Mouse (Mus musculus) intestine, embryonic 15.5 days (tissue): ENCODE measurements around the gene Prph2. TPM values are rescaled to one million over a fixed set of nuclear protein-coding genes. Genes with fewer than 3 reads are reported as not detected.

Experiments used
- polyA plus RNA-seq: library from polyadenylated mRNA; unstranded; fragments of >200 nt; fragmentation: Nextera tagmentation; extraction: Ambion mirVana; gene quantifications from 2 replicates; pipeline ENCODE4 v1.2.1, GENCODE M21; 2015

Gene Prph2
- polyA plus RNA-seq, 1 experiment from 2014 or later = not detected

Other genes with a start within 250 kb of the Prph2 start
- gene Rrp36, start 236.1 kb upstream of the Prph2 start, polyA plus RNA-seq = 56.4 and 58.4 TPM in 2 replicates
- gene Mea1, start 231.7 kb upstream of the Prph2 start, polyA plus RNA-seq = 133 and 151 TPM in 2 replicates
- 104 and 107 TPM in 2 replicates for gene Klhdc3, start 229.5 kb upstream of the Prph2 start, polyA plus RNA-seq
- 71.8 and 79.9 TPM in 2 replicates for gene Ppp2r5d, start 205.3 kb upstream of the Prph2 start, polyA plus RNA-seq
- 22.6 and 24.8 TPM in 2 replicates for gene Pex6, start 199.0 kb upstream of the Prph2 start, polyA plus RNA-seq
- gene Gnmt, start 181.3 kb upstream of the Prph2 start, polyA plus RNA-seq = 3.2 and 9.0 TPM in 2 replicates
- gene Cnpy3, start 158.2 kb upstream of the Prph2 start, polyA plus RNA-seq = 73.9 and 74.9 TPM in 2 replicates
- gene Ptcra, start 146.7 kb upstream of the Prph2 start, polyA plus RNA-seq = 0.40 and 0.56 TPM in 2 replicates
- gene 2310039H08Rik, start 137.8 kb upstream of the Prph2 start, polyA plus RNA-seq = 81.1 and 96.9 TPM in 2 replicates
- 149 and 167 TPM in 2 replicates for gene Rpl7l1, start 127.8 kb upstream of the Prph2 start, polyA plus RNA-seq
- 3.5 and 4.6 TPM in 2 replicates for gene Bicral, start 52.0 kb upstream of the Prph2 start, polyA plus RNA-seq
- gene Tbcc, start 19.8 kb upstream of the Prph2 start, polyA plus RNA-seq = 48.2 and 48.6 TPM in 2 replicates
- 14.1 and 15.0 TPM in 2 replicates for gene Ubr2, start 100.1 kb downstream of the Prph2 start, polyA plus RNA-seq